Mouse (Mus musculus): Measurements from ENCODE around the gene Styxl1.

Gene Styxl1

GRCm38 (mm10) chr5:135726641-135727346 is 51.4 kb downstream of the Styxl1 start:
- no peak for DNase-seq (ENCODE audit: extremely low spot score)

- DNase-seq (ENCODE audit: extremely low spot score), result no peak
Observed at GRCm38 (mm10) chr5:135725991-135726390, 52.2 kb downstream of the Styxl1 start.

GRCm38 (mm10) chr5:135725391-135725841 is 52.8 kb downstream of the Styxl1 start:
- peak; percentile 72 for DNase-seq (ENCODE audit: extremely low spot score)

- DNase-seq (ENCODE audit: extremely low spot score), result peak; percentile 68
Observed at GRCm38 (mm10) chr5:135724536-135725322, 53.5 kb downstream of the Styxl1 start.

GRCm38 (mm10) chr5:135723165-135723751 is 54.9 kb downstream of the Styxl1 start:
- no peak for DNase-seq (ENCODE audit: extremely low spot score)

GRCm38 (mm10) chr5:135722121-135722520 is 56.1 kb downstream of the Styxl1 start:
- no peak for DNase-seq (ENCODE audit: extremely low spot score)

- no peak for DNase-seq (ENCODE audit: extremely low spot score)
Observed at GRCm38 (mm10) chr5:135721076-135721475, 57.1 kb downstream of the Styxl1 start.

GRCm38 (mm10) chr5:135720121-135720520 is 58.1 kb downstream of the Styxl1 start:
- DNase-seq (ENCODE audit: extremely low spot score), result no peak

- no peak for DNase-seq (ENCODE audit: extremely low spot score)
Observed at GRCm38 (mm10) chr5:135719586-135720120, 58.5 kb downstream of the Styxl1 start.

GRCm38 (mm10) chr5:135715624-135716023 is 62.6 kb downstream of the Styxl1 start:
- DNase-seq (ENCODE audit: extremely low spot score), result no peak

- no peak for DNase-seq (ENCODE audit: extremely low spot score)
Observed at GRCm38 (mm10) chr5:135713441-135714218, 64.6 kb downstream of the Styxl1 start.

- no peak for DNase-seq (ENCODE audit: extremely low spot score)
Observed at GRCm38 (mm10) chr5:135712803-135713202, 65.4 kb downstream of the Styxl1 start.

GRCm38 (mm10) chr5:135711582-135712355 is 66.4 kb downstream of the Styxl1 start:
- no peak for DNase-seq (ENCODE audit: extremely low spot score)

- DNase-seq (ENCODE audit: extremely low spot score), result no peak
Observed at GRCm38 (mm10) chr5:135710599-135711214, 67.5 kb downstream of the Styxl1 start.

- DNase-seq (ENCODE audit: extremely low spot score), result no peak
Observed at GRCm38 (mm10) chr5:135709716-135710115, 68.5 kb downstream of the Styxl1 start.

- no peak for DNase-seq (ENCODE audit: extremely low spot score)
Observed at GRCm38 (mm10) chr5:135707855-135708254, 70.3 kb downstream of the Styxl1 start.

GRCm38 (mm10) chr5:135707039-135707438 is 71.1 kb downstream of the Styxl1 start:
- no peak for DNase-seq (ENCODE audit: extremely low spot score)

- no peak for DNase-seq (ENCODE audit: extremely low spot score)
Observed at GRCm38 (mm10) chr5:135705383-135705782, 72.8 kb downstream of the Styxl1 start.

GRCm38 (mm10) chr5:135703431-135703830 is 74.8 kb downstream of the Styxl1 start:
- DNase-seq (ENCODE audit: extremely low spot score), result no peak

GRCm38 (mm10) chr5:135702682-135703192 is 75.4 kb downstream of the Styxl1 start:
- no peak for DNase-seq (ENCODE audit: extremely low spot score)
